Mouse (Mus musculus) E14TG2a.4 (cell line): Measurements from ENCODE around the gene Bpifa2.

ENCODE experiments used
- H3K27me3 ChIP-seq: 2 replicates; pipeline ENCODE4 v1.6.1; 2014; ENCODE audit warnings: low read length, control low read depth; ENCODE audit not compliant: insufficient read depth
- H3K36me3 ChIP-seq: 2 replicates; pipeline ENCODE4 v1.6.1; 2014; ENCODE audit warnings: low read length, control low read depth; ENCODE audit not compliant: insufficient read depth
- H3K4me1 ChIP-seq: replicated peaks from 2 replicates; pipeline ENCODE4 v1.6.1; 2014; ENCODE audit warnings: low read depth, low read length, control low read depth
- H3K4me3 ChIP-seq: replicated peaks from 2 replicates; pipeline ENCODE4 v1.5.1; 2014; ENCODE audit warnings: mild to moderate bottlenecking, low read length
- H3K9me3 ChIP-seq: 2 replicates; pipeline ENCODE4 v1.6.1; 2014; ENCODE audit warnings: low read length, control low read depth
- CTCF ChIP-seq: conservative IDR thresholded peaks from 2 replicates; pipeline ENCODE4 v1.5.1; 2014; ENCODE audit warnings: low read length
- NANOG ChIP-seq: IDR thresholded peaks from 2 replicates; pipeline ENCODE4 v1.6.1; 2014; ENCODE audit warnings: borderline replicate concordance, low read length, mixed read lengths
- POU5F1 ChIP-seq: IDR thresholded peaks from 2 replicates; pipeline ENCODE4 v1.6.1; 2014; ENCODE audit warnings: low read length, borderline replicate concordance

Gene Bpifa2

DNA sequence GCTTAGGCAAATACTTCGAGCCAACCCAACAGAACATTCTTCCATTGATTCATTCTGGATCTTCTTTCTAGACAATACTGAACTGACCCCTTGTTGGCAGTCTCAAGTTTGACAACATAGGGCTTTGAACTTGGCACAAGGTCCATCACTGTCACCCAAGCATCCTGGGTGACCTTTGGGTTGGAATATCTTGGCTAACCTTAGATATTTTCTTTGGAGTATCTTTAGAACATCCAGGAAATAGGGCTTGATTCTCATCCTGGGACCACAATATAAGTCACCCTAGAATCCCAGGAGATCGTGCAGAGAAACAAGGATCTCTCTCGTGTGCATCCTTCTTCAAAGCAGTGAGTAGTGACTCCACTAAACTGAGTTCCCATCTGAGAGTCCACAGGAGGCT, at the start of gene Bpifa2:
Gene Bpifa2 (plus strand): TSS at position 301 of the 400 bp plus-strand sequence.
- TF ChIP-seq NANOG = no peak
- no peak for TF ChIP-seq CTCF
- no peak for TF ChIP-seq POU5F1
- no peak within 1 kb of the TSS for H3K4me3 ChIP-seq

DNA sequence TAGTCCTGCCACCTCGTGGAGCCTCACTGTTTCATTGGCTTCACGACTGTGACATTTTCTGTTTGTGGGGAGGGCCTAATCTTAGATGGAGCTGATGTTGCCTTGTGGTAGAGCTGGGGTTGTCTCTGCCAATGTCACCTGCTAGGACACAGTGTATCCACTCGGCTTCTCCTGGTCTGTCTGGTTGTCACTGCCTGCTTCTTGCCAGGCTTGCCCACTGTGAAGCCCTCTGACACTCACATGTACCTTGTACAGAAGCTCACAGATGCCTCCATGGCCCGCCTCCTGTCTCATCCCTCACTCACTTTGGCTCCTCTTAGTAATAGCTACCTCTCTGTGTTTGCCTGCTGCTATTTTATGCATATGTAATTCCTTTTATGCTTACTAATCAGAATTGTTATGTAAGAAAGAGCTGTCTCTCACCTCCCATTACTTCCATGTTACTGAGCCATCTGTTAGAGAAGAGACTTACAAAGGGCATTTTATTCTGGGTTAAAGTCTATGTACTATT, 45.2 kb upstream of the Bpifa2 start:
- Histone ChIP-seq H3K9me3 (no peaks in the 10 kb centered on the region), H3K4me3 (no peak overlapping the region), H3K4me1 (no peaks in the 10 kb centered on the region), H3K36me3 (no peaks in the 10 kb centered on the region), H3K27me3 (no peaks in the 10 kb centered on the region)
- no peak for TF ChIP-seq CTCF
- TF ChIP-seq POU5F1 = no peak
- no peak for TF ChIP-seq NANOG

More for the DNA sequence above, at the start of gene Bpifa2:
- Histone ChIP-seq H3K27me3 (no peaks in the 10 kb centered on the region), H3K36me3 (no peaks in the 10 kb centered on the region), H3K9me3 (no peaks in the 10 kb centered on the region), H3K4me1 (peaks cover 5% of the 10 kb centered on the region; the same call in 1 of the 2 replicates)

DNA sequence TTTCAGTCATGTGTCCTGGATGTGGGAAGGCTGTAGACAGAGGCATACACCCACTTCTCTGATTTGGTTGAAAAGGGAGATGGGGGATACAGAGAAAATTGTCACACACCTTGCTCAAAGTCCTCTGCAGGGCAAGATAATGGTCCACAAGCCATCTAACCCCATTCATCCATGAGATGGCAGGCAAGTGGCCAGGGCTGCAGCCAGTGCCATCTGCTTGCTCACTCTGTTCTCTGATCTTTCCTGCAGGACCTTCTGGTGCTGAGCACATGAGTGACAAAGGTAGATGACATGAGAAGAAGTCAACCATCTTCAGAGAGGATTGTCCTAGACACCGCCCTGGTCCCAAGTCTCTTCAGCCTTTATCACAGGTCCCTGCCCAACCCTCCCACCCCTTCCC, 44.7 kb upstream of the Bpifa2 start:
- Histone ChIP-seq H3K4me3 (no peak overlapping the region), H3K27me3 (no peaks in the 10 kb centered on the region), H3K9me3 (no peaks in the 10 kb centered on the region), H3K4me1 (no peaks in the 10 kb centered on the region), H3K36me3 (no peaks in the 10 kb centered on the region)
- no peak for TF ChIP-seq CTCF
- TF ChIP-seq NANOG = no peak
- TF ChIP-seq POU5F1 = no peak

DNA sequence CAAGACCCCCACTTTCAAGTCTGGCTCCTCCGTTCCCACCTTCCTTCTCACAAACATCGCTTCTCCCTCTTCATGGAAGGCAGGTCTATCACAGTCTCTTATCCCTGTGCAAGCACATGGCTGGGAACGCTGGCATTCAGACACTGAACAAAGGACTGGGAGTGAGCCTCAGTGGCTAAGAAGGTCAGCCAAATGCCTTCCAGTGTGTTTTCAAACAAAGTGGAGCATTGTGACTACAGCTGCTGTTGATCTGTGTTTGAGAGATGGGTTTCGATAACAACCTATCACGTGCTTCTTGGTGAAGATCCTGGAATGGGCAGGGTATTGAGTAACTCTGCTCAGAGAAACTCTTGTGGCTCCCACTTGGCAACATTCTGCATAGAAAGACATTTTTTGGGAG, 37.8 kb upstream of the Bpifa2 start:
- no peaks in the 10 kb centered on the region for H3K9me3 ChIP-seq

DNA sequence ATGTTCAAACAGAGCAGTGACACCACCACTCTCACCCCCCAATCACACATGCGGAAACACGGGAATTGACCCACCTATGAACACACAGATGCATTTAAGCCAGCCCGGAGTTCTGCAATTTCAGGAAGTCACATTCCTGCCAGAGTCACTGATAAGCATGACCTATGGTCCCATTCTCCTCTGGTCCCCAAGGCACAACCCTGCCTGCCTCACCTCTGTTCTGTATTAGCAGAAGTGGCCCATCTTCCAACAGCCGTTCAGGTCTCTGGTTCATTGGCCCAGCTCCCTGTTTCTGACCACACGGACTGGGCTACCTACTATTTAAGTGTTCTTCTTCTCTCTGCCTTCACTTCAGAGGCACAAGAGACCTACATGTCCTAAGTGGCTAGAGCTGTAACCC, 33.5 kb upstream of the Bpifa2 start, which contains the start of gene Bpifa6:
Gene Bpifa6 (plus strand): TSS at position 364 of the 400 bp plus-strand sequence.
- Histone ChIP-seq H3K4me3 (no peak within 1 kb of the TSS), H3K36me3 (no peaks in the 10 kb centered on the region), H3K4me1 (no peaks in the 10 kb centered on the region), H3K27me3 (no peaks in the 10 kb centered on the region), H3K9me3 (no peaks in the 10 kb centered on the region)
- TF ChIP-seq NANOG (no peak), CTCF (no peak), POU5F1 (no peak)

More for the DNA sequence above, 37.8 kb upstream of the Bpifa2 start:
- Histone ChIP-seq H3K36me3 (no peaks in the 10 kb centered on the region), H3K4me1 (no peaks in the 10 kb centered on the region), H3K27me3 (no peaks in the 10 kb centered on the region), H3K4me3 (no peak overlapping the region)
- TF ChIP-seq POU5F1 (no peak), CTCF (no peak), NANOG (no peak)

DNA sequence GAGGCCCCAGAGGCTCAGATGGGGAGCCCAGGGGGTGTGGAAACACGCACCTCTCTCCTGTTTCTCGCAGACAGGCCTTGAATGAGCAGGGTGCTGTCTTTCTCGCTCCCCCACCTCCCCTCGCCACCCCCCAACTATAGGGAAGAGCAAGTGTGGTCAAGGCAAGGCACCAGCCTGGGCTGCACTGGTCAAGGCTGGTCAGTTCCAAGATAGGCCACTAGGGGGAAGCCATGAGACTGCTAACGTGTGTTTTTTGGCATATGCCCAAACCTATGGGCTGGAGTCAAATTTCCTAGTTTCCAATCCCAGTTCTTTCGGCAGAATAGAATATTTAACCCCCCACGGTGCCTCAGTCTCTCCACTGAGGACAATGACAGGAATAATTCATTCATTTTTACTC, 12.3 kb upstream of the Bpifa2 start:
- Histone ChIP-seq H3K27me3 (no peaks in the 10 kb centered on the region), H3K4me1 (no peaks in the 10 kb centered on the region), H3K9me3 (no peaks in the 10 kb centered on the region), H3K36me3 (no peaks in the 10 kb centered on the region), H3K4me3 (no peak overlapping the region)
- no peak for TF ChIP-seq NANOG
- TF ChIP-seq CTCF = peak; percentile 97
- TF ChIP-seq POU5F1 = no peak

DNA sequence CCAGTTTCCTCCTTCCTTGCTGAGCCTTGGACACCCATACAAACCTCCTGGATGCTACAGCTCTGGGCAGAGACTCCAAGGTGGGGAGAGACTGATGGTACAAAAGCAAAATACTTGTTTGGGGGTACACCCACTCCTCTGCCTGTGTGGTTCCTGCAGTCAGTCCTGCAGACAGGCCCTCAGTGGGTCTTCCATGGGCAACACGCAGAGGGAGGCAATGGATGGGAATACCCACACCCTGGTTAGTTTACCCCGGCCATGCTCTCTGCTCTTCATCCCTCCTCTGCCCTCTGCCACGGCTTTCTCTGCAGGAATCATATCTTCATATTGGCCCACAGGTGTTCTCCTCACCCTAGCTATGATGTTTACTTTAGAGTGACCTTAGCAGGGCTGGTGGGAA, 7.6 kb upstream of the Bpifa2 start:
- Histone ChIP-seq H3K4me3 (no peak overlapping the region), H3K9me3 (no peaks in the 10 kb centered on the region), H3K27me3 (no peaks in the 10 kb centered on the region), H3K4me1 (peaks cover 5% of the 10 kb centered on the region; the same call in 1 of the 2 replicates), H3K36me3 (no peaks in the 10 kb centered on the region)
- TF ChIP-seq CTCF = no peak
- no peak for TF ChIP-seq POU5F1
- TF ChIP-seq NANOG = no peak

DNA sequence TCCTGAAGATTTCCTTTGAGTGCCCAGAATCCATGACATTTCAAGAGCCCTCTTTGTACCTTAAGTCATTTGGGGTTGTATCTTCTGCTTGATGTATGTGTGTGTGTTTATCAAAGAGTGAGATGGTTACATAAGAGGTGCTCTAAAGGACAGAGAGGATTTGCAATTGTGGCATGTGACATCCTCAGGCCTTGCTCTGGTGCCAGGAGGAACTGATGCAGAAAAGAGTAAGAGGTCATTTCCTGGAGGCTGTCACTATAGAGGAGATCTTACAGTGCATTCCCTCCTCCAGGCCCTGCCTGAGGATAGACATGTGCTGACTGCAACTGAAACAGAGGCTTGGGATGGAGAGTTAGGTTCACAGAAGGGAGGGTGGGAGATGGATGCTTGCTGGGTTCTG, 7.0 kb upstream of the Bpifa2 start:
- Histone ChIP-seq H3K27me3 (no peaks in the 10 kb centered on the region), H3K9me3 (no peaks in the 10 kb centered on the region), H3K4me3 (no peak overlapping the region), H3K36me3 (no peaks in the 10 kb centered on the region), H3K4me1 (peaks cover 5% of the 10 kb centered on the region; the same call in 1 of the 2 replicates)
- TF ChIP-seq POU5F1 (no peak), NANOG (no peak), CTCF (no peak)

DNA sequence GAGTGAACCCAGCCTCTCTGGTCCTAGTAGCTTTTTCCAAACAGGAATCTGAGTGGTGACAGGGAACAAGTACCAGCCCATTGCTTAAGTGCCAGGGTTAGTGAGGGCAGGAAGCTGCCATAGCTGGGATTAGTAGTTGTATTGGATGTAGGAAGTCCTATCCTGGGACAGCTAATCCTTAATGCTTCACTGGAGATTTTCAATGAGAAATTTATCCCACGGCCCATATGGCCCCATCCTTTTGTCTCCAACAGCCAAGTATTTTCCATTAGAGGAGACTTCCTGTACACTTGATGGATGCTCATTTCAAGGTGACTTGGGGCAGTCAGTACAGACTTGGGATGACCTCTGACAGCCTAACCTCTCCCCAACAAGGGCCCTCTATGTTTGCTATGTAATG, 3.6 kb upstream of the Bpifa2 start:
- Histone ChIP-seq H3K27me3 (no peaks in the 10 kb centered on the region), H3K9me3 (no peaks in the 10 kb centered on the region), H3K36me3 (no peaks in the 10 kb centered on the region), H3K4me3 (no peak overlapping the region), H3K4me1 (peaks cover 5% of the 10 kb centered on the region; the same call in 1 of the 2 replicates)
- TF ChIP-seq CTCF = no peak
- TF ChIP-seq NANOG = no peak
- TF ChIP-seq POU5F1 = no peak
